Comparison of ENCODE assay signal across 10 mouse cellular contexts in the genomic region with DNA sequence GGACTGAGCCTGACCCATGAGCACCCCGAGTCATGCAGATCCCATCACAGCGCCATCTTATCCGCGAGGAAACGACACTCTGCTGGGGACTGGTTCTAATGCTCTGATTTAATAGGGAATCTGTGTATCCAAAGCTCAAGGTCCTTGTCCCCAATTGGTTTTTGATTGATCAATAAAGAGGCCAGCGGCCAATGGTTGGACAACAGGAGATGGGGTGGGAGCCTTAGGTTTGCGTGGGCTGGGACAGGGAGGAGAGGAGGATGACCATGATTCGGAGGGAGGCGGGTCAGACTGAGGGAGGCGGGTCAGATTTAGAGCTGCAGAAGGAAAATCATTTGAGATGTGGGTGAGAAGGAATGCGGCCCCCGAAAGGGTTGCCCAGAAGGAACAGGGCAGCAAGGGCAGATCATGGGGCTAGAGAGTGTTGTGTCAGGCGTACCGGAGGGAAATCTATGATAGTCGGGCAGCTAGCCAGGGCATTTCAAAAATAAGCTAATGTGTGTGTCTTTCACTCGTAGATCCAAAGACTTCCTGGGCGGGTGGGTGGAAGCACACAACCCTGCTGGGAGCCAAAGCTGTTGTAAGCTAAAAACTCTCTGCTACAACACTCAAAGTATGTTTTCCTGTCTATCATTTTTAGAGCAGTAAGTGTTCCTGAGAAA.
DNase-seq lines count a peak whose midpoint lies in the region; ATAC-seq and TF ChIP-seq lines count a peak whose summit lies in the region.
"Had no signal": no experiment of that assay in that cellular context is flagged by ENCODE, and none has a peak within 500 bp of the region (broad histone marks: within the 10 kb centered on the region; RNA-seq: fewer than 3 reads in every experiment).

No protein-coding gene starts in this region.

- peaks cover 8% of the 10 kb centered on the region for H3K4me1 ChIP-seq in midbrain, postnatal 0 days (ENCODE audit: insufficient read depth, low read length)
- H3K4me1 ChIP-seq in midbrain, embryonic 15.5 days, result peaks cover 23% of the 10 kb centered on the region
- H3K4me1 ChIP-seq: liver, embryonic 13.5 days had no signal

- intact Hi-C loops in gastrocnemius, adult 2 months (cut with DNase I), result loop anchor here (5.0 kb wide), 1 partner anchor 35 kb away; no protein-coding TSS in a partner anchor

- WGBS in midbrain, postnatal 0 days, result 86% methylated on average over 17 of the region's 17 CpGs
- WGBS in midbrain, embryonic 15.5 days, result 81% methylated on average over 17 of the region's 17 CpGs

- no peak overlapping the region for H3K4me2 ChIP-seq in midbrain, postnatal 0 days (ENCODE audit: low read depth, low read length, poor library complexity, severe bottlenecking)
- no peak overlapping the region for H3K4me2 ChIP-seq in midbrain, embryonic 15.5 days
- H3K4me2 ChIP-seq: liver, embryonic 13.5 days; neural tube, embryonic 13.5 days had no signal

- H3K4me3 ChIP-seq in gastrocnemius, adult 2 months, result no peak overlapping the region
- H3K4me3 ChIP-seq in midbrain, postnatal 0 days (ENCODE audit: low read depth, low read length), result no peak overlapping the region
- H3K4me3 ChIP-seq in midbrain, embryonic 15.5 days, result no peak overlapping the region
- H3K4me3 ChIP-seq: liver, embryonic 13.5 days; neural tube, embryonic 13.5 days had no signal

- no peak overlapping the region for H3K27ac ChIP-seq in gastrocnemius, adult 2 months
- no peak overlapping the region for H3K27ac ChIP-seq in midbrain, postnatal 0 days (ENCODE audit: low read depth, low read length)
- H3K27ac ChIP-seq in midbrain, embryonic 15.5 days, result no peak overlapping the region
- H3K27ac ChIP-seq: liver, embryonic 13.5 days; neural tube, embryonic 13.5 days had no signal

- ATAC-seq in midbrain, postnatal 0 days (ENCODE audit: low FRiP score), result no peak
- ATAC-seq in midbrain, embryonic 15.5 days (replicated peaks), result no peak

- no peaks in the 10 kb centered on the region for H3K9me3 ChIP-seq in midbrain, postnatal 0 days (ENCODE audit: low read length)
- no peaks in the 10 kb centered on the region for H3K9me3 ChIP-seq in midbrain, embryonic 15.5 days
- H3K9me3 ChIP-seq: liver, embryonic 13.5 days; neural tube, embryonic 13.5 days had no signal

- DNase-seq in gastrocnemius, adult 2 months, result peak; percentile 29
- no peak for DNase-seq in gastrocnemius, postnatal 4 days (ENCODE audit: low spot score in 2 of 2)
- peak; percentile 47 for DNase-seq in midbrain, postnatal 0 days (ENCODE audit: low spot score)
- peak; percentile 21 to 27 for DNase-seq in kidney, postnatal 4 days
- no peak for DNase-seq in ovary, postnatal 14 days (ENCODE audit: low spot score)
- no peak for DNase-seq in testis, postnatal 14 days (ENCODE audit: low spot score)
- DNase-seq in embryo, embryonic 10 days (ENCODE audit: low spot score), result no peak
- DNase-seq: liver, embryonic 13.5 days had no signal

- TF ChIP-seq CTCF in gastrocnemius, adult 2 months (IDR thresholded peaks at IDR 0.05), result no peak
- TF ChIP-seq CTCF in midbrain, postnatal 0 days (IDR thresholded peaks at IDR 0.05), result no peak

- no peaks in the 10 kb centered on the region for H3K27me3 ChIP-seq in midbrain, postnatal 0 days (ENCODE audit: insufficient read depth, low read length)
- H3K27me3 ChIP-seq in midbrain, embryonic 15.5 days (replicated peaks), result no peaks in the 10 kb centered on the region
- H3K27me3 ChIP-seq: liver, embryonic 13.5 days; neural tube, embryonic 13.5 days had no signal

- no peaks in the 10 kb centered on the region for H3K36me3 ChIP-seq in midbrain, postnatal 0 days (ENCODE audit: insufficient read depth, low read length)
- no peaks in the 10 kb centered on the region for H3K36me3 ChIP-seq in midbrain, embryonic 15.5 days (replicated peaks)
- H3K36me3 ChIP-seq: liver, embryonic 13.5 days; neural tube, embryonic 13.5 days had no signal

- H3K9ac ChIP-seq in midbrain, postnatal 0 days (replicated peaks; ENCODE audit: low read length, poor library complexity, severe bottlenecking), result no peak overlapping the region
- no peak overlapping the region for H3K9ac ChIP-seq in midbrain, embryonic 15.5 days
- H3K9ac ChIP-seq: liver, embryonic 13.5 days; neural tube, embryonic 13.5 days had no signal

Comparison
In these comparisons a context has a peak if more than half of its experiments do, and no peak if none do; other contexts are left out.
1. DNase-seq: peak in gastrocnemius, adult 2 months (single experiment), midbrain, postnatal 0 days (single experiment) and kidney, postnatal 4 days (2 of 2); none in gastrocnemius, postnatal 4 days (0 of 2), ovary, postnatal 14 days (single experiment), testis, postnatal 14 days (single experiment) and embryo, embryonic 10 days (single experiment).